Mouse (Mus musculus) common myeloid progenitor, adult 5-6 weeks (primary cell): ENCODE measurements around the gene Hip1. TPM values are rescaled to one million over a fixed set of nuclear protein-coding genes. Genes with fewer than 3 reads are reported as not detected.
A peak's percentile ranks its signal among the peaks of the same experiment; 100 is the strongest.

Experiments
- ATAC-seq: replicated peaks from 2 replicates; pipeline ENCODE4 v1.8.0; 2016; ENCODE audit warnings: low read depth, mild to moderate bottlenecking, moderate TSS enrichment, inconsistent platforms; ENCODE audit not compliant: poor library complexity, severe bottlenecking
- total RNA-seq: library from RNA; stranded (forward); fragments of 200-1000, 187-1606 nt; gene quantifications from 2 replicates; pipeline ENCODE4 v1.2.3, GENCODE M21; 2017

The Hip1 gene
- total RNA-seq: 4.2 and 8.5 TPM in 2 replicates

GRCm38 (mm10) chr5:135544865-135545797, at the start of gene Hip1:
TSS of gene Hip1 (minus strand) at chr5:135545120.
- ATAC-seq: peak; percentile 96

- ATAC-seq: no peak
Measured at GRCm38 (mm10) chr5:135589996-135590784, 45.3 kb upstream of the Hip1 start.

GRCm38 (mm10) chr5:135587764-135588163, 42.8 kb upstream of the Hip1 start:
- no peak for ATAC-seq

- ATAC-seq: no peak
Measured at GRCm38 (mm10) chr5:135585691-135586090, 40.8 kb upstream of the Hip1 start.

GRCm38 (mm10) chr5:135582330-135582729, 37.4 kb upstream of the Hip1 start:
- ATAC-seq: 0 out of 2 replicates have a peak, but pooled peaks have one; percentile 2

GRCm38 (mm10) chr5:135579331-135579751, 34.4 kb upstream of the Hip1 start:
- ATAC-seq: no peak

- no peak for ATAC-seq
Measured at GRCm38 (mm10) chr5:135576055-135576454, 31.1 kb upstream of the Hip1 start.

- peak; percentile 82 for ATAC-seq
Measured at GRCm38 (mm10) chr5:135573006-135573405, 28.1 kb upstream of the Hip1 start, which contains the start of gene Ccl24. TSS of gene Ccl24 (minus strand) at chr5:135573049.

- peak; percentile 47 for ATAC-seq
Measured at GRCm38 (mm10) chr5:135568698-135569097, 23.8 kb upstream of the Hip1 start.

GRCm38 (mm10) chr5:135567556-135568265, 22.8 kb upstream of the Hip1 start:
- peak; percentile 33; the same call in 1 of the 2 replicates for ATAC-seq

GRCm38 (mm10) chr5:135563469-135563868, 18.5 kb upstream of the Hip1 start, which contains the start of gene Ccl26:
TSS of gene Ccl26 (minus strand) at chr5:135563569.
- no peak for ATAC-seq

- no peak for ATAC-seq
Measured at GRCm38 (mm10) chr5:135557671-135558070, 12.8 kb upstream of the Hip1 start.

- no peak for ATAC-seq
Measured at GRCm38 (mm10) chr5:135557051-135557450, 12.1 kb upstream of the Hip1 start.

GRCm38 (mm10) chr5:135556259-135556658, 11.3 kb upstream of the Hip1 start:
- no peak for ATAC-seq

- peak; percentile 32; the same call in 1 of the 2 replicates for ATAC-seq
Measured at GRCm38 (mm10) chr5:135551591-135551990, 6.7 kb upstream of the Hip1 start.

- ATAC-seq: peak; percentile 90
Measured at GRCm38 (mm10) chr5:135550910-135551309, 6.0 kb upstream of the Hip1 start.

- no peak for ATAC-seq
Measured at GRCm38 (mm10) chr5:135547990-135548389, 3.1 kb upstream of the Hip1 start.

- no peak for ATAC-seq
Measured at GRCm38 (mm10) chr5:135544032-135544558, 825 bp downstream of the Hip1 start.

GRCm38 (mm10) chr5:135537794-135538214, 7.1 kb downstream of the Hip1 start:
- ATAC-seq: peak; percentile 63

GRCm38 (mm10) chr5:135537326-135537725, 7.6 kb downstream of the Hip1 start:
- peak; percentile 98 for ATAC-seq
